Mouse (Mus musculus) erythroblast, embryonic 14.5 days (primary cell): ENCODE measurements around the gene Lrrc31.

Experiments
- GATA1 ChIP-seq: IDR thresholded peaks from 2 replicates; pipeline ENCODE4 v1.6.1; 2012; ENCODE audit warnings: low read length, inconsistent platforms, mixed read lengths
- TAL1 ChIP-seq: IDR thresholded peaks from 3 replicates; pipeline ENCODE4 v1.6.1; 2012; ENCODE audit warnings: low read length, inconsistent platforms, mixed read lengths

GRCm38 (mm10) chr3:30648466-30648865 lies 51.2 kb downstream of the Lrrc31 start:
- TF ChIP-seq GATA1 (no peak), TAL1 (no peak)
